Mouse (Mus musculus): ENCODE measurements around the gene Map3k4. TPM values are rescaled to one million over a fixed set of nuclear protein-coding genes. Genes with fewer than 3 reads are reported as not detected.

The Map3k4 gene
- total and polyA plus RNA-seq, 3 experiments, result 12.7 to 22.6 (median 20.9) TPM

DNA sequence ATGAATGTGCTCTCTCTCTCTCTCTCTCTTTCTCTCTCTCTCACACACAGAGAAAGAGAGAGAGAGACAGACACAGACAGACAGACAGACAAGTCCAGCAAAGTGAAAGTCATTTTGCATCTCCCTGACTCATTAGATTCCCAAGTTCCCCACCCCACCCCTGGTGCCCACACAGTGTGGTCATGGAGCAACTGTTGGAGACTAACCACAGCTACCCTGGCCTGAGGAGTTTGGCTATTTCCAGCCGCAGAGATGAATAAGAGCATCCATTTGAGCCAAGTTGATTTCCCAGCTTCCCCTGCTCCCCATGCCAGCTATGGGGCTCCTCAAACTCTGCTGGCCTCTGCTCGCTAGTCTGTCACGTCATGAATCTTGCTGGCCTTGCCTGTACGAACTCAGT lies 109.1 kb downstream of the Map3k4 start:
- H3K27me3 ChIP-seq (replicated peaks), result no peaks in the 10 kb centered on the region
- H3K36me3 ChIP-seq (replicated peaks in 1 of 2; ENCODE audit: control insufficient read depth in 1 of 2, insufficient read depth in 1 of 2, low read length in 1 of 2), result peaks cover 50 to 74% of the 10 kb centered on the region in 2 experiments
- H3K4me2 ChIP-seq (ENCODE audit: insufficient read depth, low read depth, poor library complexity, severe bottlenecking), result no peak overlapping the region
- H3K79me2 ChIP-seq (replicated peaks; ENCODE audit: control insufficient read depth, extremely low read depth, insufficient read depth, poor library complexity, severe bottlenecking), result peaks cover 2% of the 10 kb centered on the region
- in situ Hi-C loops (cut with MboI; ENCODE audit: low pct_ligation_motif_present, low pct_unique_long_range_greater_than_20kb, low sequenced_read_pairs) (no loop called here), dilution Hi-C loops (cut with MboI; ENCODE audit: extremely low pct_ligation_motif_present, extremely low pct_unique_long_range_greater_than_20kb, low sequenced_read_pairs) (no loop called here)
- no peaks in the 10 kb centered on the region for H3K9me3 ChIP-seq (replicated peaks; ENCODE audit: low read length)
- peaks cover 49 to 73% of the 10 kb centered on the region in 2 experiments for H3K4me1 ChIP-seq (ENCODE audit: control insufficient read depth in 1 of 2, insufficient read depth in 2 of 2)
- no peak for DNase-seq (ENCODE audit: extremely low read depth)
- no peak overlapping the region for H3K9ac ChIP-seq (ENCODE audit: insufficient read depth, low read depth)
- no peak overlapping the region for H3K4me3 ChIP-seq (replicated peaks in 1 of 3; ENCODE audit: low read depth in 2 of 3, low read length in 2 of 3, poor library complexity in 1 of 3)
- no peak for TF ChIP-seq USF1 (IDR thresholded peaks at IDR 0.05; ENCODE audit: low read depth, low read length)
- no peak for TF ChIP-seq MYC (IDR thresholded peaks at IDR 0.05; ENCODE audit: low read depth, low read length)
- no peak for TF ChIP-seq BHLHE40 (IDR thresholded peaks at IDR 0.05; ENCODE audit: low read depth, low read length)
- no peak for TF ChIP-seq E2F4 (IDR thresholded peaks at IDR 0.05; ENCODE audit: insufficient replicate concordance, low read depth, low read length)
- TF ChIP-seq MXI1 (IDR thresholded peaks at IDR 0.05; ENCODE audit: low read depth, low read length), result no peak
- no peak for TF ChIP-seq POLR2A (IDR thresholded peaks at IDR 0.05; ENCODE audit: low read depth, low read length)
- TF ChIP-seq MEF2A (IDR thresholded peaks at IDR 0.05; ENCODE audit: borderline replicate concordance, low read depth, low read length), result no peak
- no peak for TF ChIP-seq ZMIZ1 (IDR thresholded peaks at IDR 0.05; ENCODE audit: low read depth, low read length)
- peak overlapping the region; percentile 70 for H3K27ac ChIP-seq (ENCODE audit: insufficient read depth, low read depth)

DNA sequence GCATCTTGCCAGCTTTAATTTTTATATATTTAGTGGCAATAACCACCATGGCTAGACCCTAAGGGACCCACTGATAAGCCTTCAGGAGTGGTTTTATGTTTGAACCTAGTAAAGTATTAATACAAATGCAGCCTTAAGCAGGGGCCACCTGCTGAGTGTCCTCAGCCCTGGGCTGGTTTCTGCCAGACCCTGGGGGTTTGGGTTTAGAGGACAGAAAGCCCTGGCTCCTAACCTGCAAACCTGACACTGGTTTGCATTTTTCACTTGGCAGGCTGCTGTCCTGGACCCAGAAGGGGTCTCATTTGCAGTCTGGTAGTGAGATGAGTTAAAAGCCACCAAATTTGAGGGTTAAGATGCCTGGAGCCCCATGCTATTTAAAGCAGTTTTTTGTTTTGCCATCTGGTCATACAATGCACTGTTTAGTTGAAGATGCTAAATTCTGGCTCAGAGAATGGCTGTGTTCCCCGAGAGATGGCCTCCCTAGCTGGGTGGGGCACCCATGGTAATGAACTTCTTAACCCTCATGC lies 111.5 kb downstream of the Map3k4 start:
- Histone ChIP-seq H3K27ac (ENCODE audit: insufficient read depth, low read depth) (peak overlapping the region; percentile 3; the same call in 1 of the 2 replicates), H3K27me3 (replicated peaks) (no peaks in the 10 kb centered on the region), H3K79me2 (replicated peaks; ENCODE audit: control insufficient read depth, extremely low read depth, insufficient read depth, poor library complexity, severe bottlenecking) (peaks cover 2% of the 10 kb centered on the region), H3K9ac (ENCODE audit: insufficient read depth, low read depth) (no peak overlapping the region), H3K4me2 (ENCODE audit: insufficient read depth, low read depth, poor library complexity, severe bottlenecking) (no peak overlapping the region; the same call in 1 of the 2 replicates), H3K4me3 (replicated peaks in 1 of 3; ENCODE audit: low read depth in 2 of 3, low read length in 2 of 3, poor library complexity in 1 of 3) (no peak overlapping the region), H3K9me3 (replicated peaks; ENCODE audit: low read length) (no peaks in the 10 kb centered on the region), H3K36me3 (replicated peaks in 1 of 2; ENCODE audit: control insufficient read depth in 1 of 2, insufficient read depth in 1 of 2, low read length in 1 of 2) (peaks cover 32 to 69% of the 10 kb centered on the region in 2 experiments), H3K4me1 (ENCODE audit: control insufficient read depth in 1 of 2, insufficient read depth in 2 of 2) (peaks cover 63 to 97% of the 10 kb centered on the region in 2 experiments)
- in situ Hi-C loops (cut with MboI; ENCODE audit: low pct_ligation_motif_present, low pct_unique_long_range_greater_than_20kb, low sequenced_read_pairs), result no loop called here
- DNase-seq (ENCODE audit: extremely low read depth), result no peak
- dilution Hi-C loops (cut with MboI; ENCODE audit: extremely low pct_ligation_motif_present, extremely low pct_unique_long_range_greater_than_20kb, low sequenced_read_pairs), result no loop called here
- TF ChIP-seq BHLHE40 (IDR thresholded peaks at IDR 0.05; ENCODE audit: low read depth, low read length), result peak; percentile 66
- TF ChIP-seq EP300 (IDR thresholded peaks at IDR 0.05; ENCODE audit: low read length), result peak; percentile 65
- TF ChIP-seq ZMIZ1 (IDR thresholded peaks at IDR 0.05; ENCODE audit: low read depth, low read length), result no peak
- TF ChIP-seq MXI1 (IDR thresholded peaks at IDR 0.05; ENCODE audit: low read depth, low read length), result no peak
- TF ChIP-seq USF1 (IDR thresholded peaks at IDR 0.05; ENCODE audit: low read depth, low read length), result no peak
- TF ChIP-seq ZC3H11A (IDR thresholded peaks at IDR 0.05; ENCODE audit: low read depth, low read length), result no peak
- TF ChIP-seq NRF1 (IDR thresholded peaks at IDR 0.05; ENCODE audit: low read depth, low read length), result no peak
- TF ChIP-seq CTCF (conservative IDR thresholded peaks at IDR 0.05 in 1 of 2, IDR thresholded peaks at IDR 0.05 in 1 of 2; ENCODE audit: low read depth in 2 of 2, low read length in 2 of 2), result no peak
- TF ChIP-seq MYC (IDR thresholded peaks at IDR 0.05; ENCODE audit: low read depth, low read length), result no peak
- TF ChIP-seq CHD1 (IDR thresholded peaks at IDR 0.05; ENCODE audit: low read depth, low read length), result no peak
- no peak for TF ChIP-seq E2F4 (IDR thresholded peaks at IDR 0.05; ENCODE audit: insufficient replicate concordance, low read depth, low read length)
- TF ChIP-seq MAZ (IDR thresholded peaks at IDR 0.05; ENCODE audit: low read depth, low read length), result 0 out of 2 replicates have a peak, but pooled peaks have one; percentile 14
- TF ChIP-seq MAFK (IDR thresholded peaks at IDR 0.05; ENCODE audit: insufficient replicate concordance, low read length), result no peak
- no peak for TF ChIP-seq KAT2A (IDR thresholded peaks at IDR 0.05; ENCODE audit: insufficient replicate concordance, low read length)
- no peak for TF ChIP-seq ZNF384 (IDR thresholded peaks at IDR 0.05; ENCODE audit: low read depth, low read length)
- peak; percentile 90; the same call in 1 of the 2 replicates for TF ChIP-seq MEF2A (IDR thresholded peaks at IDR 0.05; ENCODE audit: borderline replicate concordance, low read depth, low read length)
- no peak; the same call in 1 of the 2 replicates for TF ChIP-seq JUND (conservative IDR thresholded peaks at IDR 0.05; ENCODE audit: low read depth, low read length)
- TF ChIP-seq SMC3 (IDR thresholded peaks at IDR 0.05; ENCODE audit: low read depth, low read length), result no peak
- TF ChIP-seq PAX5 (IDR thresholded peaks at IDR 0.05; ENCODE audit: low read length), result no peak
- TF ChIP-seq IRF4 (IDR thresholded peaks at IDR 0.05; ENCODE audit: low read depth, low read length), result peak; percentile 86
- TF ChIP-seq ETS1 (conservative IDR thresholded peaks at IDR 0.05; ENCODE audit: low read depth, low read length), result peak; percentile 71
- no peak for TF ChIP-seq NELFE (IDR thresholded peaks at IDR 0.05; ENCODE audit: low read depth, low read length)
- no peak for TF ChIP-seq USF2 (conservative IDR thresholded peaks at IDR 0.05; ENCODE audit: low read depth, low read length)
- TF ChIP-seq HCFC1 (IDR thresholded peaks at IDR 0.05; ENCODE audit: low read depth, low read length), result no peak
- TF ChIP-seq TCF12 (IDR thresholded peaks at IDR 0.05; ENCODE audit: low read depth, low read length), result peak; percentile 88
- no peak for TF ChIP-seq RCOR1 (conservative IDR thresholded peaks at IDR 0.05; ENCODE audit: low read depth, low read length)
- TF ChIP-seq RAD21 (IDR thresholded peaks at IDR 0.05; ENCODE audit: low read depth, low read length), result no peak
- TF ChIP-seq TBP (conservative IDR thresholded peaks at IDR 0.05; ENCODE audit: low read depth, low read length), result no peak
- no peak for TF ChIP-seq ELF1 (IDR thresholded peaks at IDR 0.05; ENCODE audit: low read depth, low read length)
- peak; percentile 17; the same call in 1 of the 2 replicates for TF ChIP-seq JUN (IDR thresholded peaks at IDR 0.05; ENCODE audit: insufficient read depth, low read depth, low read length)
